Mouse (Mus musculus): ENCODE measurements at regions not wholly inside any gene's neighbourhood (a gene's known extent, or its start where the extent isn't known, plus 50 kb on each side); places are given as distances from the start of the nearest gene placed in this dataset.

DNA sequence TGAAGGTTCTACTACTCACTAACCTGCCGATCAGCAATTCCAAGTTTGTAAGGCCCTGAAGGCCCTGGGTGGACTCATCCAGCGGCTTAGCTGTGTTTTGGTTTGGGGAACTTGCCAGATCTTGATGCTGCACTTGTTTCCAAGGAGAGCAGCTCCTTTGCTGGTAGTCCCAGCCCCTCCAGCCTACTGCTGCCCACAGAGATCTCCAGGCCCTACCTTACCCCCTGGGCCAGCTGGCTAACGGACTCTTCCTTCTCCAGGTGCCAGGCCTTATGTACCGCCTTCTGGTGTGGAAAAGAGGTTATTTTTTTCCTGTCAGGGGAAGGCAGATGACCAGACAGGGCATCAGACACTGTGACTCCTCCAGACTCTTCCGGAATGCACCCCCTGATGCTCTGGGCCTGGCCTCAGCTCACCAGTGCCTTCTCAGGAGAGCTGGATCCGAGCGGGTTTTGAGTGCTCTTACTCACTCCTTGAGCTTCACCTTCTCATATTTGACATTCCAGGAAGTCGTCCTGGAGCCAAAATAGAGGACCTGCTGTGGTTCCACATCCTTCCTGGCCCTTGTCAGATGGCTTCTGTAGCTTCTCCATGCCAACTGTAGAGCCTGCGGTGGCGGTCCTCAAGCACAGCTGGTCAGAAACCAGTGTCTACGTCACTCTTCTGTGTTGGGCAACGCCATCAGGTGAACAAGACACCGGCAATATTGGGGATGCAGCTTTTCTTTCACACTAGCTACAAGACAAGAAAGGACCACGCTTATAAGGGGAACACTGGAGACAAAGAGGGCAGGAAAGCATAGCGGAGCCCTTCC is 259.2 kb downstream of the Actr3 start:
- H3K9me3 ChIP-seq (ENCODE audit: low read length): no peaks in the 10 kb centered on the region
- no peak overlapping the region for H3K4me3 ChIP-seq (replicated peaks; ENCODE audit: low read length)
- TF ChIP-seq CTCF (conservative IDR thresholded peaks at IDR 0.05; ENCODE audit: low read length) (no peak), NANOG (IDR thresholded peaks at IDR 0.05; ENCODE audit: borderline replicate concordance, low read length) (no peak), POU5F1 (IDR thresholded peaks at IDR 0.05; ENCODE audit: borderline replicate concordance, low read length) (no peak)
- H3K27me3 ChIP-seq (ENCODE audit: insufficient read depth, low read length): no peaks in the 10 kb centered on the region
- H3K4me1 ChIP-seq (replicated peaks; ENCODE audit: low read depth, low read length): no peaks in the 10 kb centered on the region
- no peaks in the 10 kb centered on the region for H3K36me3 ChIP-seq (ENCODE audit: insufficient read depth, low read length)

- no peaks in the 10 kb centered on the region for H3K27me3 ChIP-seq (ENCODE audit: insufficient read depth, low read length)
- H3K4me1 ChIP-seq (replicated peaks; ENCODE audit: low read depth, low read length): no peaks in the 10 kb centered on the region
- H3K9me3 ChIP-seq (ENCODE audit: low read length): no peaks in the 10 kb centered on the region
- no peak for TF ChIP-seq CTCF (conservative IDR thresholded peaks at IDR 0.05; ENCODE audit: low read length)
- TF ChIP-seq POU5F1 (IDR thresholded peaks at IDR 0.05; ENCODE audit: borderline replicate concordance, low read length): no peak
- TF ChIP-seq NANOG (IDR thresholded peaks at IDR 0.05; ENCODE audit: borderline replicate concordance, low read length): no peak
- H3K36me3 ChIP-seq (ENCODE audit: insufficient read depth, low read length): no peaks in the 10 kb centered on the region
- no peak overlapping the region for H3K4me3 ChIP-seq (replicated peaks; ENCODE audit: low read length)
Measured at GRCm38 (mm10) chr1:125174725-125175124, 260.8 kb downstream of the Actr3 start.

- H3K4me3 ChIP-seq (replicated peaks; ENCODE audit: low read length): no peak overlapping the region
- H3K36me3 ChIP-seq (ENCODE audit: insufficient read depth, low read length): no peaks in the 10 kb centered on the region
- no peak for TF ChIP-seq POU5F1 (IDR thresholded peaks at IDR 0.05; ENCODE audit: borderline replicate concordance, low read length)
- no peak for TF ChIP-seq CTCF (conservative IDR thresholded peaks at IDR 0.05; ENCODE audit: low read length)
- no peak for TF ChIP-seq NANOG (IDR thresholded peaks at IDR 0.05; ENCODE audit: borderline replicate concordance, low read length)
- H3K4me1 ChIP-seq (replicated peaks; ENCODE audit: low read depth, low read length): no peaks in the 10 kb centered on the region
- no peaks in the 10 kb centered on the region for H3K27me3 ChIP-seq (ENCODE audit: insufficient read depth, low read length)
- H3K9me3 ChIP-seq (ENCODE audit: low read length): no peaks in the 10 kb centered on the region
Measured at GRCm38 (mm10) chr1:125172474-125172873, 263.1 kb downstream of the Actr3 start.

DNA sequence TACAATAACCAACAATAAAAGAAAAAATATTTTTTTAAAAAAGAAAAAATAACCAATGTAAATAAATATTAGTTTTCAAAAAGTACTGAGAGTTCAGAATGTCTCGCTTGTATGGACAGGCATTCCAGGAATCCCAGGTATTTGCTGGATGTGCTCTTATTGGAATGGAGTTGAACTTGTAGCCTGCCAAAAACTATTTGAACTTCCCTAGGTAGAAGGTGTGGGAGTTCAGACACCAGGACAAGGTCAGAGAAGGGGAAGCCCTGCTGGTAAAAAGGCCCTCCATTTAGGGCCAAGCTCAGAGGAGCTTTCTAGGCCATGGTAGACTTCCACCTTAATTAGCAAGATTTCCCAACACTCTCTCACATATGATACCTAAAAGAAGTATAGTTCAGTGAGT is 270.3 kb downstream of the Actr3 start:
- Histone ChIP-seq H3K4me1 (replicated peaks; ENCODE audit: low read depth, low read length) (no peaks in the 10 kb centered on the region), H3K9me3 (ENCODE audit: low read length) (no peaks in the 10 kb centered on the region), H3K36me3 (ENCODE audit: insufficient read depth, low read length) (no peaks in the 10 kb centered on the region), H3K27me3 (ENCODE audit: insufficient read depth, low read length) (no peaks in the 10 kb centered on the region), H3K4me3 (replicated peaks; ENCODE audit: low read length) (no peak overlapping the region)
- TF ChIP-seq CTCF (conservative IDR thresholded peaks at IDR 0.05; ENCODE audit: low read length) (no peak), NANOG (IDR thresholded peaks at IDR 0.05; ENCODE audit: borderline replicate concordance, low read length) (no peak), POU5F1 (IDR thresholded peaks at IDR 0.05; ENCODE audit: borderline replicate concordance, low read length) (no peak)

- no peaks in the 10 kb centered on the region for H3K9me3 ChIP-seq (ENCODE audit: low read length)
- TF ChIP-seq NANOG (IDR thresholded peaks at IDR 0.05; ENCODE audit: borderline replicate concordance, low read length) (no peak), POU5F1 (IDR thresholded peaks at IDR 0.05; ENCODE audit: borderline replicate concordance, low read length) (no peak), CTCF (conservative IDR thresholded peaks at IDR 0.05; ENCODE audit: low read length) (no peak)
- H3K4me1 ChIP-seq (replicated peaks; ENCODE audit: low read depth, low read length): no peaks in the 10 kb centered on the region
- H3K27me3 ChIP-seq (ENCODE audit: insufficient read depth, low read length): no peaks in the 10 kb centered on the region
- H3K4me3 ChIP-seq (replicated peaks; ENCODE audit: low read length): no peak overlapping the region
- H3K36me3 ChIP-seq (ENCODE audit: insufficient read depth, low read length): no peaks in the 10 kb centered on the region
Measured at GRCm38 (mm10) chr1:125158481-125158880, 277.0 kb downstream of the Actr3 start.

DNA sequence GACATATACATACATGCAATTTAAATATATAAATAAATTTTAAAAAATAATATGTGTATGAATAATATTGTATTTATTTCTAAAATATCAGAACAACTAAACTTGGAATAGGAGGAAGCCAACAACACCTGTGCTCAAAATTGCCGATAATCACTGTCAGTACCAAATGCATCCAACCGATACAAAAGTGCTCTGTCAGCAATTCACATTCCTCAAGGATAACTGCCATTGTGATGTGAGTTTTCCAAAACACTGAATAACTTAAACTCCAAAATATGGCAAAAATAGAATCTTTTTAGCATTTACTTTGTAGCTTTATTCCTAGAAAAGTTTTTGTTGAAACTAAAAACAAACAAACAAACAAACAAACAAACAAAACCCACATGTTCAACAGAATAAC is 279.4 kb downstream of the Actr3 start:
- no peaks in the 10 kb centered on the region for H3K9me3 ChIP-seq (ENCODE audit: low read length)
- TF ChIP-seq NANOG (IDR thresholded peaks at IDR 0.05; ENCODE audit: borderline replicate concordance, low read length) (no peak), CTCF (conservative IDR thresholded peaks at IDR 0.05; ENCODE audit: low read length) (no peak), POU5F1 (IDR thresholded peaks at IDR 0.05; ENCODE audit: borderline replicate concordance, low read length) (no peak)

DNA sequence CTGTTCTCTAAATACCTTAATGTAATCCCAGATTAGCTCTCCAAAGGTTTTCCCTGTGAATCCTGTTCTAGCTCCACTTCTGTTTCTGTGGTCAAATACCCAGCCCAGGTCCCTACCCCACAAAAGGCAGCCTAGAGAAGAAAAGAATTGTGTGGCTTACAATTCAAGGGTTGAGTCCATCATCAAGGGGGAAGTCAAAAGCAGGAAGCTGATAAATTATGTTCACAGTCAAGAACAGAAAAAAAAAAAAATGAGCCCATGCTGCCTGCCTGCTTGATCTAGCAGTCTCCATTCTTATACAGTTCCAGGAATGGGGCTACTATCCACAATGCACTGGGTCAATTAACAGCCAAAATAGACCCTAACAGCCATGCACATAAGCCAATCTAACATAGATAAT is 285.7 kb downstream of the Actr3 start:
- no peaks in the 10 kb centered on the region for H3K9me3 ChIP-seq (ENCODE audit: low read length)
- H3K4me3 ChIP-seq (replicated peaks; ENCODE audit: low read length): no peak overlapping the region
- H3K4me1 ChIP-seq (replicated peaks; ENCODE audit: low read depth, low read length): no peaks in the 10 kb centered on the region
- no peaks in the 10 kb centered on the region for H3K27me3 ChIP-seq (ENCODE audit: insufficient read depth, low read length)
- H3K36me3 ChIP-seq (ENCODE audit: insufficient read depth, low read length): no peaks in the 10 kb centered on the region
- TF ChIP-seq CTCF (conservative IDR thresholded peaks at IDR 0.05; ENCODE audit: low read length): no peak
- TF ChIP-seq POU5F1 (IDR thresholded peaks at IDR 0.05; ENCODE audit: borderline replicate concordance, low read length): no peak
- no peak for TF ChIP-seq NANOG (IDR thresholded peaks at IDR 0.05; ENCODE audit: borderline replicate concordance, low read length)

More for the DNA sequence above, 279.4 kb downstream of the Actr3 start:
- no peak overlapping the region for H3K4me3 ChIP-seq (replicated peaks; ENCODE audit: low read length)
- no peaks in the 10 kb centered on the region for H3K27me3 ChIP-seq (ENCODE audit: insufficient read depth, low read length)
- H3K4me1 ChIP-seq (replicated peaks; ENCODE audit: low read depth, low read length): no peaks in the 10 kb centered on the region
- H3K36me3 ChIP-seq (ENCODE audit: insufficient read depth, low read length): no peaks in the 10 kb centered on the region

DNA sequence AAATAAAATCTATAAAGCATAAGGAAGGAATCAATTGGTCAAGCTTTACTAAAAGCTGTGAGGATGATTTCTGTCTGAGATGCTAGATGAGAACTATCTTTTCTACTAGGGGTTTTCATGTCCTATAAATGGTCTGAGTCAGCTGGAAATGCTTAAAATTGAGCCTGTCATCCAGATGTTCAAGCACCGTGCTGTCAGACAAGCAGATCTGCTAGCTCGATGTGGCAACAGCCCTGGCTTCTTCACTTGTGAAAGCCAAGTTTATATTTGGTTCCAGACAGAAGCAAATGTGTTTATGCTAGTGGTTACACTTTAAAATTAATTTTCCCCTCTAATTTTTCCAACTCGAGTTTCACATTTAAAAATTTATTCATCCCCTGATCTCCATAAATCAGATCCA is 311.7 kb downstream of the Actr3 start:
- H3K27me3 ChIP-seq (ENCODE audit: insufficient read depth, low read length): no peaks in the 10 kb centered on the region
- H3K36me3 ChIP-seq (ENCODE audit: insufficient read depth, low read length): no peaks in the 10 kb centered on the region
- TF ChIP-seq POU5F1 (IDR thresholded peaks at IDR 0.05; ENCODE audit: borderline replicate concordance, low read length) (no peak), CTCF (conservative IDR thresholded peaks at IDR 0.05; ENCODE audit: low read length) (no peak), NANOG (IDR thresholded peaks at IDR 0.05; ENCODE audit: borderline replicate concordance, low read length) (no peak)
- H3K4me3 ChIP-seq (replicated peaks; ENCODE audit: low read length): no peak overlapping the region
- H3K9me3 ChIP-seq (ENCODE audit: low read length): no peaks in the 10 kb centered on the region
- H3K4me1 ChIP-seq (replicated peaks; ENCODE audit: low read depth, low read length): no peaks in the 10 kb centered on the region

All from E14TG2a.4 (cell line).